Mouse (Mus musculus) frontal cortex, postnatal 10 days (tissue): ENCODE measurements around the gene Gm17332.
"Not testable (repeated sequence)": the region's sequence is repeated elsewhere in the genome, so short reads cannot be mapped to it uniquely, and the experiment has no call there.

Experiments
- DNase-seq, 2 experiments: peaks; one replicate each; pipeline ENCODE4 v3.0.0; 2022; ENCODE audit warnings: low spot score in 2 of 2, mixed read lengths in 1 of 2

The Gm17332 gene

GRCm38 (mm10) chr11:31182362-31182761 is at the start of gene Gm17332:
Gene Gm17332, minus strand, starts transcription at chr11:31182462.
- no peak for DNase-seq

- DNase-seq: no peak
These were observed 47.7 kb upstream of the Gm17332 start for GRCm38 (mm10) chr11:31229966-31230365.

- DNase-seq: no peak
These were observed 43.1 kb upstream of the Gm17332 start for GRCm38 (mm10) chr11:31225359-31225758.

- DNase-seq: no peak
These were observed 35.7 kb upstream of the Gm17332 start for GRCm38 (mm10) chr11:31218009-31218408.

GRCm38 (mm10) chr11:31195621-31196363 is 13.5 kb upstream of the Gm17332 start:
- no peak for DNase-seq

- DNase-seq: no peak
These were observed 12.5 kb upstream of the Gm17332 start for GRCm38 (mm10) chr11:31194761-31195160.

GRCm38 (mm10) chr11:31170052-31170646 is 12.1 kb downstream of the Gm17332 start:
- no peak for DNase-seq

- no peak for DNase-seq
These were observed 12.9 kb downstream of the Gm17332 start for GRCm38 (mm10) chr11:31169161-31170051.

GRCm38 (mm10) chr11:31168831-31169160 is 13.5 kb downstream of the Gm17332 start:
- no peak for DNase-seq

- no peak for DNase-seq
These were observed 25.2 kb downstream of the Gm17332 start for GRCm38 (mm10) chr11:31157021-31157420.

GRCm38 (mm10) chr11:31138394-31138793 is 43.9 kb downstream of the Gm17332 start:
- DNase-seq: not testable (repeated sequence)

- not testable (repeated sequence) for DNase-seq
These were observed 47.4 kb downstream of the Gm17332 start for GRCm38 (mm10) chr11:31134824-31135223.

- DNase-seq: not testable (repeated sequence)
These were observed 48.5 kb downstream of the Gm17332 start for GRCm38 (mm10) chr11:31133726-31134125.
